Mouse (Mus musculus): Measurements from ENCODE around the gene Trpc3. TPM values are rescaled to one million over a fixed set of nuclear protein-coding genes. Genes with fewer than 3 reads are reported as not detected.
"Not testable (repeated sequence)": the region's sequence is repeated elsewhere in the genome, so short reads cannot be mapped to it uniquely, and the experiment has no call there.

Gene Trpc3
- polyA plus RNA-seq, 1 experiment = not detected

GRCm38 (mm10) chr3:36605894-36606783, 83.8 kb downstream of the Trpc3 start:
- Histone ChIP-seq H3K4me3 (ENCODE audit: insufficient read depth, low read length) (no peak overlapping the region), H3K27ac (ENCODE audit: insufficient read depth, low read depth, low read length) (no peak overlapping the region), H3K4me1 (ENCODE audit: control insufficient read depth, insufficient read depth, low read length) (no peaks in the 10 kb centered on the region)
- no peak for TF ChIP-seq POLR2A (IDR thresholded peaks at IDR 0.05; ENCODE audit: borderline replicate concordance, low read depth, low read length)
- no peak for TF ChIP-seq CTCF (IDR thresholded peaks at IDR 0.05; ENCODE audit: low read depth, low read length)

GRCm38 (mm10) chr3:36599773-36600172, 90.2 kb downstream of the Trpc3 start:
- not testable (repeated sequence) for H3K4me1 ChIP-seq (ENCODE audit: control insufficient read depth, insufficient read depth, low read length); H3K4me3 ChIP-seq (ENCODE audit: insufficient read depth, low read length); H3K27ac ChIP-seq (ENCODE audit: insufficient read depth, low read depth, low read length)

- H3K4me1 ChIP-seq (ENCODE audit: control insufficient read depth, insufficient read depth, low read length) = no peaks in the 10 kb centered on the region
- no peak overlapping the region for H3K4me3 ChIP-seq (ENCODE audit: insufficient read depth, low read length)
- H3K27ac ChIP-seq (ENCODE audit: insufficient read depth, low read depth, low read length) = no peak overlapping the region
- no peak for TF ChIP-seq CTCF (IDR thresholded peaks at IDR 0.05; ENCODE audit: low read depth, low read length)
- no peak for TF ChIP-seq POLR2A (IDR thresholded peaks at IDR 0.05; ENCODE audit: borderline replicate concordance, low read depth, low read length)
These were observed 91.2 kb downstream of the Trpc3 start for GRCm38 (mm10) chr3:36598811-36599210.

- 0 out of 2 replicates have a peak, but pooled peaks have one; percentile 35 for TF ChIP-seq POLR2A (IDR thresholded peaks at IDR 0.05; ENCODE audit: borderline replicate concordance, low read depth, low read length)
- TF ChIP-seq CTCF (IDR thresholded peaks at IDR 0.05; ENCODE audit: low read depth, low read length) = no peak
- Histone ChIP-seq H3K4me3 (ENCODE audit: insufficient read depth, low read length) (peak within 1 kb of the TSS; percentile 76), H3K4me1 (ENCODE audit: control insufficient read depth, insufficient read depth, low read length) (peaks cover 6% of the 10 kb centered on the region; the same call in 1 of the 2 replicates), H3K27ac (ENCODE audit: insufficient read depth, low read depth, low read length) (peak within 1 kb of the TSS; percentile 14)
These were observed 118.1 kb downstream of the Trpc3 start, which contains the start of gene Ccna2 for GRCm38 (mm10) chr3:36571827-36572378. Gene Ccna2, minus strand, starts transcription at chr3:36572150.

DNA sequence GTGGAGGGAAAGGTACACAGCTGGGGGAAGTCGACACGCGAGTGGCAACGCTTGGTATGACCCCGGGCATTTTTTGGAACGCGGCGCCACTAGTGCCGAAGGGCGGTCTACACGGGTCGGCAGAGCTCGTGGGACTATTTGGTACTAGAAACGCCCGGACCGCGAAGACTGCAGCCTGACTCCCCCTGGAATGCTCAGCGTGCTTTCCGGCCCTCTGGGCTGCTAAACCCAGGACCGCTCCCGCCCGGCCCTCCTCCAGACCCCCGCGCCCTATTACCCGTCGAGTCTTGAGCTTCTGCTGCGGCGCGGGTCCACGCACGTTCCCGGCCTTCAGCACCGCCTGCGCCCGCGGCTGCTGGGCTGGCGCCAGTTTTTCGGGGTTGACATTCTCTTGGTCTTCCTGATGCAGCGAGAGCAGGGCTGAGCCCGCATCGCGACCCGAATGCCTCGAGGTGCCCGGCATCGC, 118.6 kb downstream of the Trpc3 start:
- H3K27ac ChIP-seq (ENCODE audit: insufficient read depth, low read depth, low read length) = peak overlapping the region; percentile 14

More for the DNA sequence above, 118.6 kb downstream of the Trpc3 start:
- TF ChIP-seq CTCF (IDR thresholded peaks at IDR 0.05; ENCODE audit: low read depth, low read length) (no peak), POLR2A (IDR thresholded peaks at IDR 0.05; ENCODE audit: borderline replicate concordance, low read depth, low read length) (no peak)
- Histone ChIP-seq H3K4me3 (ENCODE audit: insufficient read depth, low read length) (peak overlapping the region; percentile 76), H3K4me1 (ENCODE audit: control insufficient read depth, insufficient read depth, low read length) (peaks cover 6% of the 10 kb centered on the region; the same call in 1 of the 2 replicates)

Other genes with a start within 250 kb of the Trpc3 start
- gene Anxa5, start 214.3 kb downstream of the Trpc3 start, polyA plus RNA-seq (2012; ENCODE audit: insufficient read depth, insufficient read length, missing spikeins) = 833 and 897 TPM in 2 replicates
- not detected in 2 replicates for gene 1810062G17Rik, start 214.2 kb downstream of the Trpc3 start, polyA plus RNA-seq (2012; ENCODE audit: insufficient read depth, insufficient read length, missing spikeins)
- gene Gm11549, start 168.4 kb downstream of the Trpc3 start, polyA plus RNA-seq (2012; ENCODE audit: insufficient read depth, insufficient read length, missing spikeins) = not detected in 2 replicates
- gene Exosc9, start 137.6 kb downstream of the Trpc3 start, polyA plus RNA-seq (2012; ENCODE audit: insufficient read depth, insufficient read length, missing spikeins) = 35.3 and 39.6 TPM in 2 replicates
- 67.0 and 71.6 TPM in 2 replicates for gene Ccna2, start 118.0 kb downstream of the Trpc3 start, polyA plus RNA-seq (2012; ENCODE audit: insufficient read depth, insufficient read length, missing spikeins)
- 7.2 and 10.3 TPM in 2 replicates for gene Bbs7, start 76.7 kb downstream of the Trpc3 start, polyA plus RNA-seq (2012; ENCODE audit: insufficient read depth, insufficient read length, missing spikeins)
- gene 4932438A13Rik, start 172.9 kb upstream of the Trpc3 start, polyA plus RNA-seq (2012; ENCODE audit: insufficient read depth, insufficient read length, missing spikeins) = 32.8 and 37.9 TPM in 2 replicates

Measured in bone marrow macrophage, adult 2 months (primary cell).